Mouse (Mus musculus) olfactory bulb, adult 2 months (tissue): ENCODE data around the gene Hdhd3.

Source experiments
- CTCF ChIP-seq: fragments of 200-500 bp; IDR thresholded peaks from 2 replicates; pipeline ENCODE4 v1.5.1; 2012; ENCODE audit warnings: low read depth, mild to moderate bottlenecking, low read length, moderate library complexity; ENCODE audit not compliant: insufficient read depth
- POLR2A ChIP-seq: fragments of 200-500 bp; IDR thresholded peaks from 2 replicates; pipeline ENCODE4 v1.6.1; 2012; ENCODE audit warnings: mild to moderate bottlenecking, low read depth, low read length, moderate library complexity; ENCODE audit not compliant: insufficient read depth

DNA sequence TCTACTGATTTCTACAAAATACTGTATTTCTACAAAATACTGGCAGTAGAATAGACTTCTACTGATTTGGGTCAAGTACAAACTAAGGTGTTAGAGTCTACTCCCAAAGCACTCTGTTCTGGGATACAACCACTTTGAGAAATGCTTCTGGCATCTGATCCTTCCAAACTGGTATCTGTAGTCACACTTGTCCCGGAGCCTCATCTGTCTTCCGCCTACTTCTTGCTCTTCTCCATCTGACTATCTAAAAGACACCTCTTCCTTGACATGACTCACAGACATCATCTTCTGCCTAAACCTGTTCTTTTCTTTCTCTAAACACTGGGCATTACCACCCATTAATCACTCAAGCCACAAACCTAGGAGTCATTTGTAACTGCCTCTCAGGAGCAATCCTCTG, 31.2 kb downstream of the Hdhd3 start:
- TF ChIP-seq CTCF = no peak
- TF ChIP-seq POLR2A = no peak
